Mouse (Mus musculus) brain, embryonic 14.5 days (tissue): ENCODE results near the gene Calcoco1. TPM values are rescaled to one million over a fixed set of nuclear protein-coding genes. Genes with fewer than 3 reads are reported as not detected.

Experiments
- DNase-seq: peaks from one replicate; pipeline ENCODE4 v3.0.0-alpha.2; 2011; ENCODE audit warnings: low read depth
- CTCF ChIP-seq: fragments of 200-500 bp; IDR thresholded peaks from 2 replicates; pipeline ENCODE4 v1.5.1; 2012; ENCODE audit warnings: inconsistent platforms, mild to moderate bottlenecking, moderate library complexity, borderline replicate concordance; ENCODE audit not compliant: insufficient read depth, insufficient read length; ENCODE audit errors: extremely low read depth
- POLR2A ChIP-seq: fragments of 200-500 bp; IDR thresholded peaks from 2 replicates; pipeline ENCODE4 v1.6.1; 2012; ENCODE audit warnings: mild to moderate bottlenecking, inconsistent platforms, borderline replicate concordance; ENCODE audit not compliant: poor library complexity, insufficient read depth, insufficient read length, severe bottlenecking; ENCODE audit errors: extremely low read depth
- polyA plus RNA-seq: library from polyadenylated mRNA; depleted of rRNA; stranded (reverse); fragments of >200 nt; gene quantifications from 2 replicates; pipeline ENCODE4 v1.2.3, GENCODE M21; 2012

Calcoco1 gene
- polyA plus RNA-seq, 1 experiment = 48.4 TPM

DNA sequence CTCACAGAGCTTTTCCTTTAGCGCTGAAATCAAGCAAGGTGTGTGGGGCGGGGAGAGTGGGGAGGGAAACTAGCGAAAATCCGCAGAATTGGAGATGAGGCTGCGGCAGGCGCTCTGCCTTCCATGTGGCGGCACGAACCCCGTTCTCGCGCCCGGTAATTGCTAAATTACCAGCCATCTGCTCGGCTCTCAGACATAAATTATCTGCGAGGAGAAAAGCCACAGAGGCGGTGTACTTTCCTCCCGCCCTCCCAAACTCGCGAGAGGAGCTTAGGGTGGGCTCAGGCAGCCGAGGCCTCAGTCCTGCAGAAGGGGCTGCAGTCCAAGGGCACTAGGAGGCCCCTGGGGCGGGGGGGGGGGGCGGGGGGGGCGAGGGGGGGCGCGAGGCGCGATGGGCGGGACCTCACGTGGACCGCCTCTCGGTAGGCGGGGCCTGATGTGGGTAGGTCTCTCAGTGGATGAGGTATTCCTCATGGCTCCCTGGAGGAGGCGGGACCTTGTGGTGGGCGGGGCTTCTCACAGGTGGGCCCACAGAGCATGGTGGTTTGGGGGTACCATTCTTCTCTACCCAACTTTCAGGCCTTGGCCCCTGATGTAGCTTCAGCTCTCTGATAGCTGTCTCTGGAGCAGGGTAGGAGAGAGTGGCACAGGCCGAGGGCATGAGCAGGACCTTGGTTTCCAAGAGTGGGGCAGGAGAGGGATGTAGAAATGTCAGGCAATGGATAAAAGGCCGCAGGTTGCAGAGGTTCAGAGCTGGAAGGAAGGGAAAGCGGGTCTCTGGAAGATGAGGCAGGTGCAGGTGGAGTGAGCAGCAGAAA, 14.4 kb upstream of the Calcoco1 start:
- DNase-seq = peak; percentile 90
- TF ChIP-seq POLR2A (no peak), CTCF (no peak)

- TF ChIP-seq CTCF (peak; percentile 21; the same call in 1 of the 2 replicates), POLR2A (no peak)
- DNase-seq = peak; percentile 81
Observed at GRCm38 (mm10) chr15:102735031-102735430, 13.1 kb upstream of the Calcoco1 start.

GRCm38 (mm10) chr15:102733759-102734531, 12.0 kb upstream of the Calcoco1 start:
- no peak for DNase-seq
- TF ChIP-seq CTCF (no peak), POLR2A (no peak)

GRCm38 (mm10) chr15:102733233-102733632, 11.3 kb upstream of the Calcoco1 start:
- TF ChIP-seq CTCF (no peak), POLR2A (no peak)
- peak; percentile 72 for DNase-seq

DNA sequence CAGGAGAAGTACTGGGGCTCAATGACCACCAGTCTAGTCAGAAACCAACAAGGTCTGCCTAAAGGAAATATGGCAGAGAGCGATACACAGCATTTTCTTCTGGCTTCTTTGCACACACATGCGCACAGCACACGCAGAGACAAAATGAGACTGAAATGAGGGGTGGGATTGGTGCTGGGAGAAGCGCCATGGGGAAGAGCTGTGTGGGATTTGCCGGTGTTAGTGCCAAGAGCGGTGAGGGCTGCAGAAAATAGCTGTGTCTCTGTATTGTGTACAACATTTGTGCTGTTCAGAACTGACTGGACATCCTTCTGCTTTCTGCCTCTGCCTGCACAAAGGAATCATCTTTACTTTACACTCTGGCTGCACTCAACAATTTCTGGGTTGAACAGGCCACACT, 10.4 kb upstream of the Calcoco1 start:
- peak; percentile 63 for DNase-seq

DNA sequence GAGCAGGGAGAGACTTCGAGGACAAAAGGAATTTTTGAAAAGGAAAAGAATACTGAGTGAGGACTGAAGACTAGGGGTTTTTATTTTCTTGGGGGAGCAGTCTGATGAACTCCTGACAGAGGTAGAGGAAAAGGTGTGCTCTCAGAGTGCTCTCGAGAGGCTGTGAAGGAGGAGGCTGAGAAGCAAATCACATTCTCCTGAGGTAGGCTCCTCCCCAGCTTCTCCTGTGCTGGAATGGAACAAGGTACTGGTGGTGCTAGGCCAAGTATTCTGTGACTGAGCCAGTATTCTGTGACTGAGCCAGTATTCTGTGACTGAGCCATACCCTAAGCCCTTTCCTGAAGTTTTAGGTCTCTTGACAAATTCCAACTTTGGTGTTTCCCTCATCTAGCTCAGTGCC, 6.0 kb upstream of the Calcoco1 start:
- TF ChIP-seq CTCF (no peak), POLR2A (no peak)

More for the DNA sequence above, 10.4 kb upstream of the Calcoco1 start:
- TF ChIP-seq POLR2A (no peak), CTCF (no peak)

GRCm38 (mm10) chr15:102723358-102724135, 1.6 kb upstream of the Calcoco1 start:
- TF ChIP-seq POLR2A (no peak), CTCF (no peak)
- no peak for DNase-seq

More for the DNA sequence above, 6.0 kb upstream of the Calcoco1 start:
- DNase-seq = no peak

- no peak for TF ChIP-seq POLR2A
- no peak for TF ChIP-seq CTCF
- DNase-seq = no peak
Observed at GRCm38 (mm10) chr15:102722500-102722931, 538 bp upstream of the Calcoco1 start.

- TF ChIP-seq CTCF (no peak), POLR2A (no peak)
- DNase-seq = no peak
Observed at GRCm38 (mm10) chr15:102721016-102721898, 721 bp downstream of the Calcoco1 start.

DNA sequence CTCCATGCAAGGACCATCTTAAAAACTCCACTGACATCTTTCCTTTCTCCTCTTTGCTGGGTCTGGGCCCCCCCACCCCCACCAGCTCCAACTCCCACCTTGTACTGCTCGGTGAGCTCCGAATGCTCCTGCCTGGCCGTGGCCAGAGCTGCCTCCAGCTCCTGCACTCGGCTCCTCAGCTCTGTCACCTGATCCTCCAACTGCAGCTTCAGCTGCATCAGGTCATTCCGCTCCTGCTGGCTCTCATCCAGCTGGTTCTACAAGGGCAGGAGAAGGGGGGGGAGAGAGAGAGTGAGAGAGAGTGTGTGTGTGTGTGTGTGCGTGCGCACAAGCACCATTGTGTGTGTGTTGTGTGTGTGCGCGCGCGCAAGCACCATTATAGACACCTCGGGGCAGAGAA, 5.8 kb downstream of the Calcoco1 start:
- peak; percentile 54 for DNase-seq
- TF ChIP-seq CTCF (no peak), POLR2A (no peak)

GRCm38 (mm10) chr15:102707736-102708269, 14.2 kb downstream of the Calcoco1 start:
- TF ChIP-seq CTCF = no peak
- TF ChIP-seq POLR2A = no peak
- DNase-seq = peak; percentile 58
